Mouse (Mus musculus): ENCODE data around the gene Trp53rkb. TPM values are rescaled to one million over a fixed set of nuclear protein-coding genes. Genes with fewer than 3 reads are reported as not detected.

Trp53rkb gene
- total RNA-seq, 1 experiment, result 11.1 TPM

- Histone ChIP-seq H3K4me3 (ENCODE audit: insufficient read depth in 1 of 2, low read depth in 1 of 2, low read length in 2 of 2, poor library complexity in 1 of 2, severe bottlenecking in 1 of 2) (peak within 1 kb of the TSS; percentile 94 to 100), H3K9ac (ENCODE audit: insufficient read depth, low read depth, low read length, poor library complexity, severe bottlenecking) (peak within 1 kb of the TSS; percentile 99), H3K36me3 (ENCODE audit: control insufficient read depth, insufficient read depth, low read length, poor library complexity, severe bottlenecking) (no peaks in the 10 kb centered on the region), H3K27ac (ENCODE audit: insufficient read depth, low read depth, low read length, poor library complexity, severe bottlenecking) (peak within 1 kb of the TSS; percentile 82), H3K4me1 (ENCODE audit: control insufficient read depth in 2 of 2, insufficient read depth in 2 of 2, low read length in 2 of 2, poor library complexity in 1 of 2) (peaks cover 5 to 8% of the 10 kb centered on the region in 2 experiments; a peak in 2 of 4 replicates), H3K9me3 (ENCODE audit: control insufficient read depth, insufficient read depth, low read depth, low read length) (no peaks in the 10 kb centered on the region)
- TF ChIP-seq CHD2 (IDR thresholded peaks at IDR 0.05; ENCODE audit: low read depth, low read length) (no peak), MAFK (IDR thresholded peaks at IDR 0.05; ENCODE audit: insufficient read depth, low read depth, low read length) (no peak), ZNF384 (IDR thresholded peaks at IDR 0.05; ENCODE audit: low read depth, low read length) (no peak), HCFC1 (IDR thresholded peaks at IDR 0.05; ENCODE audit: borderline replicate concordance, insufficient read depth, low read length) (peak; percentile 79; the same call in 1 of the 2 replicates)
- in situ Hi-C loops (cut with MboI; ENCODE audit: low sequenced_read_pairs in 2 of 2, unreplicated experiment in 2 of 2), result no loop called here
- DNase-seq (ENCODE audit: low read depth, low spot score), result peak; percentile 78
These were observed 13.2 kb downstream of the Trp53rkb start, which contains the start of gene Arfgef2 for GRCm38 (mm10) chr2:166805250-166806172. TSS of gene Arfgef2 (plus strand) at chr2:166805588.

- in situ Hi-C loops (cut with MboI; ENCODE audit: low sequenced_read_pairs in 2 of 2, unreplicated experiment in 2 of 2), result no loop called here
- H3K9me3 ChIP-seq (ENCODE audit: control insufficient read depth, insufficient read depth, low read depth, low read length), result no peaks in the 10 kb centered on the region
- H3K27ac ChIP-seq (ENCODE audit: insufficient read depth, low read depth, low read length, poor library complexity, severe bottlenecking), result no peak overlapping the region
- no peaks in the 10 kb centered on the region for H3K36me3 ChIP-seq (ENCODE audit: control insufficient read depth, insufficient read depth, low read length, poor library complexity, severe bottlenecking)
- no peak for TF ChIP-seq CHD2 (IDR thresholded peaks at IDR 0.05; ENCODE audit: low read depth, low read length)
- no peak for TF ChIP-seq ZC3H11A (IDR thresholded peaks at IDR 0.05; ENCODE audit: borderline replicate concordance, low read depth, low read length)
- no peak for TF ChIP-seq ZNF384 (IDR thresholded peaks at IDR 0.05; ENCODE audit: low read depth, low read length)
- TF ChIP-seq MAFK (IDR thresholded peaks at IDR 0.05; ENCODE audit: insufficient read depth, low read depth, low read length), result no peak
- no peak for TF ChIP-seq HCFC1 (IDR thresholded peaks at IDR 0.05; ENCODE audit: borderline replicate concordance, insufficient read depth, low read length)
- no peak for DNase-seq (ENCODE audit: low read depth, low spot score)
- H3K4me1 ChIP-seq (ENCODE audit: control insufficient read depth in 2 of 2, insufficient read depth in 2 of 2, low read length in 2 of 2, poor library complexity in 1 of 2), result peaks cover 5 to 8% of the 10 kb centered on the region in 2 experiments; a peak in 2 of 4 replicates
- peak overlapping the region; percentile 99 for H3K9ac ChIP-seq (ENCODE audit: insufficient read depth, low read depth, low read length, poor library complexity, severe bottlenecking)
- peak overlapping the region; percentile 94 to 100 for H3K4me3 ChIP-seq (ENCODE audit: insufficient read depth in 1 of 2, low read depth in 1 of 2, low read length in 2 of 2, poor library complexity in 1 of 2, severe bottlenecking in 1 of 2)
These were observed 13.9 kb downstream of the Trp53rkb start for GRCm38 (mm10) chr2:166806173-166806705.

DNA sequence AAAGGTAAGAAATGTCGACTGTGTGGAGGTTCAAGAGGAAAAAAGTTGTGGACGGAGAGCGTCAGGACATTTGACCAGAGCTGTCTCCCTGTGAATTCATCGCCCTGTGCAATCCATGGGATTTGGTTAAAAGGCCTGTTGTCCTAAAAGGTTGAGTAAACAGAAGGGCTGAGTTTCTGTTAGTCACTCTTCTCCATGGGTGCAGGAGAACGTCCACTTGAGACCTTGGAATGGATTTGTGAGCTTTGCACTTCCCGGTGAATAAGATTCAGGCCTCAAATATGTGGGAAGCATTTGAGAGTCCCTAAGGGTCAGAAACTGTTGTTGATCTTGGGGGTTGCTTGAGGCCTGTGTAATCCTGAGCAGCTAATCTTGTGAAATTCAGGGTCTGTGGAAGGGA lies 14.5 kb downstream of the Trp53rkb start:
- Histone ChIP-seq H3K4me3 (ENCODE audit: insufficient read depth in 1 of 2, low read depth in 1 of 2, low read length in 2 of 2, poor library complexity in 1 of 2, severe bottlenecking in 1 of 2) (no peak overlapping the region), H3K36me3 (ENCODE audit: control insufficient read depth, insufficient read depth, low read length, poor library complexity, severe bottlenecking) (no peaks in the 10 kb centered on the region), H3K9me3 (ENCODE audit: control insufficient read depth, insufficient read depth, low read depth, low read length) (no peaks in the 10 kb centered on the region), H3K9ac (ENCODE audit: insufficient read depth, low read depth, low read length, poor library complexity, severe bottlenecking) (no peak overlapping the region), H3K27ac (ENCODE audit: insufficient read depth, low read depth, low read length, poor library complexity, severe bottlenecking) (no peak overlapping the region), H3K4me1 (ENCODE audit: control insufficient read depth in 2 of 2, insufficient read depth in 2 of 2, low read length in 2 of 2, poor library complexity in 1 of 2) (peaks cover 5 to 8% of the 10 kb centered on the region in 2 experiments; a peak in 2 of 4 replicates)
- in situ Hi-C loops (cut with MboI; ENCODE audit: low sequenced_read_pairs in 2 of 2, unreplicated experiment in 2 of 2), result no loop called here
- TF ChIP-seq HCFC1 (IDR thresholded peaks at IDR 0.05; ENCODE audit: borderline replicate concordance, insufficient read depth, low read length), result no peak
- no peak for TF ChIP-seq ZNF384 (IDR thresholded peaks at IDR 0.05; ENCODE audit: low read depth, low read length)
- TF ChIP-seq MAFK (IDR thresholded peaks at IDR 0.05; ENCODE audit: insufficient read depth, low read depth, low read length), result no peak
- no peak for TF ChIP-seq CHD2 (IDR thresholded peaks at IDR 0.05; ENCODE audit: low read depth, low read length)
- no peak for TF ChIP-seq ZC3H11A (IDR thresholded peaks at IDR 0.05; ENCODE audit: borderline replicate concordance, low read depth, low read length)
- DNase-seq (ENCODE audit: low read depth, low spot score), result no peak

DNA sequence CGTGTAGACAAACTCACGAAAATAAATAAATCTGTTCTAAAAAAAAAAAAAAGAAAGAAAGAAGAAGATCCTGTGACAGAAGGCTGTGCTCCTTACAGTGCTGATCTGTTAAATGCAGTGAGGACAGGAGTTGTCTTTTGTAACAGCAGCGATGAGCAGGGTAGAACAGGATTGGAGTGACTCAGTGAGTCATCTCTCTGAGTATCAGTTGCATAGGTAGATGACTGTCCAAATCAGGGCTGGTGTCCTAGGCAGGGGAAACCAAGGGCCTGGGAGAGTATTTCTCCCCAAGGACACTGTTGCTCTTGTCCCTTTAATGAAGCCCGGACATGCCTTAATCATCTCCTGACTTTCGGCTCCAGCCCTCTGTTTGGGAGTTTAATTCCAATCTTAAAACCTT lies 17.2 kb downstream of the Trp53rkb start:
- Histone ChIP-seq H3K4me1 (ENCODE audit: control insufficient read depth in 2 of 2, insufficient read depth in 2 of 2, low read length in 2 of 2, poor library complexity in 1 of 2) (peaks cover 2 to 5% of the 10 kb centered on the region in 2 experiments; a peak in 2 of 4 replicates), H3K27ac (ENCODE audit: insufficient read depth, low read depth, low read length, poor library complexity, severe bottlenecking) (no peak overlapping the region), H3K9me3 (ENCODE audit: control insufficient read depth, insufficient read depth, low read depth, low read length) (no peaks in the 10 kb centered on the region), H3K36me3 (ENCODE audit: control insufficient read depth, insufficient read depth, low read length, poor library complexity, severe bottlenecking) (no peaks in the 10 kb centered on the region), H3K4me3 (ENCODE audit: insufficient read depth in 1 of 2, low read depth in 1 of 2, low read length in 2 of 2, poor library complexity in 1 of 2, severe bottlenecking in 1 of 2) (no peak overlapping the region), H3K9ac (ENCODE audit: insufficient read depth, low read depth, low read length, poor library complexity, severe bottlenecking) (no peak overlapping the region)
- no peak for DNase-seq (ENCODE audit: low read depth, low spot score)
- in situ Hi-C loops (cut with MboI; ENCODE audit: low sequenced_read_pairs in 2 of 2, unreplicated experiment in 2 of 2), result no loop called here
- TF ChIP-seq CHD2 (IDR thresholded peaks at IDR 0.05; ENCODE audit: low read depth, low read length) (no peak), HCFC1 (IDR thresholded peaks at IDR 0.05; ENCODE audit: borderline replicate concordance, insufficient read depth, low read length) (no peak), ZNF384 (IDR thresholded peaks at IDR 0.05; ENCODE audit: low read depth, low read length) (no peak), ZC3H11A (IDR thresholded peaks at IDR 0.05; ENCODE audit: borderline replicate concordance, low read depth, low read length) (no peak), MAFK (IDR thresholded peaks at IDR 0.05; ENCODE audit: insufficient read depth, low read depth, low read length) (no peak)

Measured in ES-E14 (cell line).